Mouse (Mus musculus) 3T3-L1 (cell line): ENCODE results near the gene Mybl2.
A peak's percentile ranks its signal among the peaks of the same experiment; 100 is the strongest.
"Not testable (repeated sequence)": the region's sequence is repeated elsewhere in the genome, so short reads cannot be mapped to it uniquely, and the experiment has no call there.

Experiments used
- DNase-seq: peaks from one replicate; pipeline ENCODE4 v3.0.0-alpha.2; 2015; ENCODE audit warnings: low read depth, low spot score

Gene Mybl2

DNA sequence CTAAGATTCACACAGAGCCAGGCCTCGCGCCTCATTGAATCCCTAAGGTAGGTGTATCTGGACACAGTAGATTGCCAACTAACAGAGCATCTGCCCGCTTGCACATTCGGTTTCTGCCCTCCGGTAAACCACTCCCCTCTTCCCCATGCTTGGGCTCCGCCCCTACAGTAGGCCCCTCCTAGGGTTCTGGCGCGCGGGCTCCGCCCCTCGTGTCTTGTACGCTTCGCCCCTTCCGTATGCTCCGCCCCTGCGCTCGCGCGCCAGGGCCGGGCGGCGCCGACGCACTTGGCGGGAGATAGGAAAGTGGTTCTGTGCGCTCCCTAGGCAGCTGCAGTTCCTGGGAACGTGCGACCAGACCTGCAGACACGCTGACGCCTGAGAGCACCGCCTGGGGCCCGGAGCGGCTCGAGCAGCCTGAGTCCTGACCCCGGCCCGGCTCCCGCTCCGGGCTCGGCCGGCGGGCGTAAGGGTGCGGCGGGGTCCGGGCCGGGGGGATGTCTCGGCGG lies at the start of gene Mybl2:
Gene Mybl2, plus strand, starts transcription at position 353 of the 506 bp plus-strand sequence.
- DNase-seq: peak; percentile 97

DNA sequence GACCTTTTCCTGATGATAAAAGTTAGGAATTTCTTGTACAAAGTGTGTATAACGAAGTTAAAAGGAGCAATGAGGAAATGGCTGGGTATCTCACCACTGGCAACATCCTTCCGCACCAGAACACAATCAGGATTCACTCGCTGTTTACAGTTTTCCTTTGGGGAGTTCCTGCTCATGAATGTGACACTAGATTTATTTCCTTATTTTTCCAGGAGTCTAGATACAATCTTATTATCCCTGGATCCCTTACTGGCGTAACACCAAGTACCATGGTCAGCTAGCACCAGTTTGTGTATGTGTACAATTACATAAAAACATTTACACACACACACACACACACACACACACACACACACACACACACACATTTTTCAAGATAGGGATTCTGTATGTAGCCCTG lies 47.2 kb upstream of the Mybl2 start:
- DNase-seq: no peak

DNA sequence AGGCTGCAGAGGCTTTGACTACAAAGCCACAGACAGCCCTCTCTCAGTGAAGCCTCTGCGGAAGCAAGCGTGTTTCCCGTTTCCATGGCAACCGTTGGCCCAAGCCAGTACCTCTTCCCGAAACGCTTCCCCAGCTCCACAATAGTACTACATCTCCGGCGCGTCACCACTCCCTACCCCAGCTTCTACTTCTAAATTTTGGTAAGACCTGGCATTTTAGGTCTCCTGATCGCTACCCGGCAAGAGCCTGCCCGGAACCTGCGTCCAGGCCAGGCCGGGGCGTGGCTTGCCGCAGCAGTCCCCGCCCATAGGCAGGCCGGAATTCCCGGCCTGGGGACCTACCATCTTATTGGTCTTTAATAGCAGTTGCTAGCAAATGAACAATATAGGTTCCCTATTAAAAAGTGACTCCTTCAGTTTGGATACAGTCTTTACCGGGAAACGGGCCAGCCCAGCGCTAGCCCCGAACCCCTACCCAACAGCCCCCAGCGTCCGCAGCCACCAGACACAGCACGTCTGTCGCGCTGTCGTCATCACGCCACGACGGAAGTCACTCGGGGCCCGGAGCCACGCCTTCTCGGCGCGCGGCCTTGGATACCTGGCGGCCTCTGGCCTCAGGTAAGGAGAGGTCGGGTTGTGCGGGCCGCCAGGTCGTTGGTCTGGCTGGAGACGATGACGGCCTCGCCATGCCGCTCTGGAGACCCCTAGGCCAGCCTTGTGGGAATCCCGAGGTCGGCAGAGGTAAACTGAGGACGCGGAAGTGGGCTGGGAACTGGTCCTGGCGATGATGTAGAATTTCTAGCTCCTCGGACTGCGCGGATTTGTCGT lies 37.4 kb upstream of the Mybl2 start, which contains the start of gene Ift52:
Gene Ift52, plus strand, starts transcription at position 439 of the 828 bp plus-strand sequence.
- DNase-seq: peak; percentile 88

DNA sequence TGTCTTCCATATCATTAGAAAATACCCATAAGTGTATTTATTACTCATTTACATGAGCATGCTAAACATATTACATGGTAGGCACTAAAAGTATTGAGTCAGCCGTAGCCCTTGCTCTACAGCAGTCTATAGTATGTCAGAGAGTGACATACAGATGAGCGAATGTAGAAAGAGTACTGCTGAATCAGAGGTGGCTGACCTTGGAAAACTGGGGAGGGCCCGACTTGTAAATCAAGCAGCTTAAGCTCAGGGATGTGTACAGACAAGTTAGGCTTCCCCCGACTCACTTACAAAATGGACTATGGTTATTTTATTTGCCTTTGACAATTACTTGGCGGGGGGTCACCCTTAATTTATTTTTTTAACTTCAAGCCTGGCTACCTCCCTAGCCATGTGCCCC lies 23.2 kb upstream of the Mybl2 start:
- DNase-seq: no peak

DNA sequence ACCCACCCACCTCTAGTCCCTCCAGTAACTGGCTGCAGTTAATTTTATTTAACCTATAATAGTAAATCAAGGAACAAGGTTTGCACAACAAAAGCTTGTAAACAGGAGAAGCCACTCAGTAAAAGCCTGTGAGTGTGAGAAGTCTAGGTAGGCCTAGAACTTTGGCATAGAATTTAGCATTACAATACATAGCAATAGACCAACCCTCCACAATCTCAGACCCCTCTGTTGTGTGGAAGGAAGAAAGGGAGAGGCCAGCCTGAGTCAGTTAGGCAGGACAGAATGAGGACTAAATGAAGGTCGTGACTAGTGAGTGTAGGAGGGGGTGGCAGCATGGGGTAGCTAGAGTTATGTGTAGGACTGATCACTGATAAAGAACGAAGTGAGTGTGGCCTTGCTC lies 22.7 kb upstream of the Mybl2 start:
- no peak for DNase-seq

DNA sequence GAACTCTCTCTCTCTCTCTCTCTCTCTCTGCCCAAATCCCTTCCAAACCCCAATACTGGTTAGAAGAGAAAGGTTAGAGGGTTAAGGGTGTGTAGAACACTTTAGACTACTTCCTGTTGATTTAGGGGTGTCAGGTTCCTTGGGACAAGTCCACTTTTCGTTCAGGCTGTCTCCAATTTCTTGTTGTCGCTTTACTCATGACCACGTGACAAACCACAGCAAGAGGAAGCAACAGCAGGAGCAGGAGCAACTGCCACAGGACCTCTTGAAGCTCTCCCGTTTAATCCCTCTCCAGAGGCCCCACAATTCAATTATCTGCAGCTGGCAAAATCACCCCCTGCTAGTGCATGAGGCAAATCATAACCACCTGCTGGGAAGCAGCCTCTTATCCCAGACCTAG lies 21.9 kb upstream of the Mybl2 start:
- no peak for DNase-seq

DNA sequence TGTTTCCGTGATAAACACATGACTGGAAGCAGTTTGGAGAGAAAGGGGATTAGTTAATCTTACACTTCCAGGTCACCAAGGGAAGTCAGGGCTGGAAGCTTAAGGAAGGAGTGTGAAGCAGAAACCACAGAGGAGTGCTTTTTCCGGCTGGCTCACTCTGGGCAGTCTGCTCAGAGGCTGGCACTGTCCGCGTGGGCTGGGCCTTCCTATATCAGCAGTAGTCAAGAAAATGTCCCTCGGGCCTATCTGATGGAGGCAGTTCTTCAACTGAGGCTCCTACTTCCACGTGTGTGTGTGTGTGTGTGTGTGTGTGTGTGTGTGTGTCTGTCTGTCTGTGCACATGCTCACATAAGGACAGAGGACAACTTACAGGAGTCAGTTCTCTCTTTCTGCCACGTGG lies 14.5 kb upstream of the Mybl2 start:
- no peak for DNase-seq

DNA sequence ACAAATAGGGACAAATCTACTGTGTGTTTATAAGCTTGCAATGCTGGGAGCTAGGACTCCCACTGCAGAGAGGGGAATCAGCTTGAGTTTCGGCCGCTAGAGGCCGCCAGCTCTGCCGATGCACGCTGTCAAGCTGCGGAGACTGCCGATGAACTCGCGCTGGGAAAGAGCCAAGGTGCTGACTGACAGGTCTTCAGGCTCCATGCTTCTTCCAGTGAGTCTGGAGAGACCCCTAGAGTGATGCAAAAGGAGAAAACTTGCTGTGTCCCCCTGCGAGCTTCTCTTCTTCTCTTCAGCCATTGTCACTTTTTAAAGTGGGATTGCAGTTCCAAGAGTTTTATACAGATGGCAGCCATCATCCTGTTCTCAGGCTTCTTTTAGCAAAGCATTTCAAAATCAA lies 6.4 kb upstream of the Mybl2 start:
- peak; percentile 59 for DNase-seq

DNA sequence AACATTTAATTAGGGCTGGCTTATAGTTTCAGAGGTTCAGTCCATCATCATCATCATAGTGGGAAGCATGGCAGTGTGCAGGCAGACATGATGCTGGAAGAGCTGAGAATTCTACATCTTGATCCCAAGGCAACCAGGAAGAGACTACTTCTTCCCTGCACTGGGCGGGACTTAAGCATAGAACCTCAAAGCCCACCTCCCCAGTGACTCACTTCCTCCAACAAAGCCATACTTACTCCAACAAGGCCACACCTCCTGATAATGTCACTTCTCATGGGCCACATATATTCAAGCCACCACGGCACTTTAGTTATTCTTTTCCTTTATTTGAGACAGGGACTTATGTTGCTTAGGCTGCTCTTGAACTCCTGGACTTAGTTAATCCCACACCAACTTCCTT lies 5.4 kb upstream of the Mybl2 start:
- DNase-seq: peak; percentile 15

DNA sequence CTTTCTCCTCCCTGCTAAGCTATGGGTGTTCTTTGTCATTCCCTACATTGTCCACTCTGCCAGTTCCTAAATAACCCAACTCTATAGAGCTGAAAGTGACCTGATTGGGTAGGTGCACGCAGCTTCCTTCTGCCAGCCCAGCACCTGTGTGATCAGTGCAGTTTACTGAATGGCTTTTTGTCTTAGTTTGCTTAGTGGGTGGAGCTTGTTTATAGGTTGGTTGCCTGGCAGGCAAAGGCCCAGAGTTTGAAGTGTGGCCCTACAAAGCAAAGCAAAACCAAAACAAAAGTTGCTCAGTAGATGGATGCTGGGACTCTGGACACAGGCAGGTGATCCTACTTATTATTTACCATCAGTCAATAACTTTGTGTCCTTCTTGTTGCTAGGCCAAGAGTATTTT lies 2.8 kb upstream of the Mybl2 start:
- no peak for DNase-seq

DNA sequence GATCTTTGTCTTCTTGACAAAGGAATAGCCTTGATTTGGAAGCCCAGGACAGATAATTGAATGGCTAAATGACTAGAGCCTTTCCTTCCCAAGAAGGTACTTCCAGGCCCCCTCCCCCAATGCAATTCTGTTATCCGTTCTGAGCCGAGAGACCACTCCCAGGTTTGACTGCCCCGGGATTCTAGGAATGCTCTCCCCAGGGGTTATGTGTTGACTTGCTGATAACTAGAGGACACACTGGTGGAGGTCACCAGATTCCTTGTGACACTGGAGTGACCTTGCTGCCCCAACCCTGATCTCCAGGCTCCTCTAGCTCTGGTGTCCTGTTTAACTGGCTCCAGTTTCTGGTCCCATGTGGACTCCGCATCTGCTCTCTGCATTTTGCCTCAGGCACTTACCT lies 2.4 kb upstream of the Mybl2 start:
- DNase-seq: no peak

DNA sequence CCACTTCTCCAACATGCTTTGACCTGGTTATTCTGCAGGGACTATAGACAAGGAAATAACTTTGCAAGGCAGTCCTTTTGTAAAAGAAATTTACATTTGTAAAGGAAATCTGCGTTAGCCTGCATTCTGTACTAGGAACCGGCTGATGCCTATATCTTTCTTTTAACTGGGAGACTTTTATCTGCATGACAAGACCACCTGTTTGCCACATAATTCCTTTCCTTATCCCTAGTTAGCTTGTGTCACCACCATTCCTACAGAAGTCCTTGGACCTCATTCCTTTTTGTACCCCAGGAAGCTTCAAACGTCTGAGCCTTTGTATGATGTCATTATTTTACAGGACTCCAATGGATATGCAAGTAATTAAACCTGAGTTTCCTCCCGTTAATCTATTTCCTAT lies 1.7 kb upstream of the Mybl2 start:
- no peak for DNase-seq

DNA sequence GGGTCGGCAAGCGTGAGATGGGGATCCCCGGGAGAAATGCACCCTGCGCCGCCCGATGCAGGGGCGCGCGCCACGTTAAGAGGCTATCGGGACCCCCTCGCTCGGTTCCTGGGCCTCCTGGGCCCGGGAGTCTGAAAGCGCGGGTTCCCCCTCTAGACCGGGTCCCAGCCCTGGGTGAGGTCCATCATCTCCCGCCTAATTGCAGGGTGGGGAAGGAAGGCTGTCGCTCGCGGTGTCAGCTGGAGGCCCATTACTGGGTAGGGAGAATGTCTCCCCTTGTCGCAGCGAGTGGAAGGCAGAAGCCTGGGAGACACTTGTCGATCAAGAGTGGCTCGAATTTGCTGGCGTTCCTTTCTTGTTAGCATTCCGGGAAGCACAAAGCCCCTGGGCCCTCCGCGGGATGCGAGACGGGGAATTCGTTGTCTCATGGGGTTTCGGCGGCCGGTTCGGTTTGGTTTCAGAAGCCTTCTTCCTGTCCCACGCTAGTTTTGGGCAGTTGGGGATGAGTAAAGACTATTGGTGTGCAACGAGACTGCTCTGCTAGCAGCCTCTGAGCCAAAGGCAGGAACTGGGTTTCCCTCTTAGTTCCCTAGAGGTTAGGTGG lies 506 bp downstream of the Mybl2 start:
- DNase-seq: peak; percentile 67

DNA sequence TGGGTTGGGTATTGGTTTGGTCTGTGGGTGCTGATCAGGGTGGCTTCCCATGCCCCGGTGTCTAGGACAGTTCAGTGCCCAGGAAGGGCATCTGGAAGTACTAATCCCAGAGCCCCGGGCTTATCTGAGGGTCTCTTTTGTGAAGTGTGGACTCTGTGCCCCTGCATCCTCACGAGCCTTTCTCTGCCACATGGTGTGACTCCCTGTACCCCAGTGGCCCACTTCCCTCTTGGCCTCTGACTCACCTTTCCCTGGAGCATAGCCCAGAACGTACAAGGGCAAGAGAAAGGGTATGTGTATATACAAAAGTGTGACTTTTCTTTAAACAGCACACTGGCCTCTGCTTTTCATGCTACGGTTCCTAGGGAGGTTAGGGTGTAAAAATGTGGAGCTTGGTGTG lies 1.2 kb downstream of the Mybl2 start:
- DNase-seq: peak; percentile 73

DNA sequence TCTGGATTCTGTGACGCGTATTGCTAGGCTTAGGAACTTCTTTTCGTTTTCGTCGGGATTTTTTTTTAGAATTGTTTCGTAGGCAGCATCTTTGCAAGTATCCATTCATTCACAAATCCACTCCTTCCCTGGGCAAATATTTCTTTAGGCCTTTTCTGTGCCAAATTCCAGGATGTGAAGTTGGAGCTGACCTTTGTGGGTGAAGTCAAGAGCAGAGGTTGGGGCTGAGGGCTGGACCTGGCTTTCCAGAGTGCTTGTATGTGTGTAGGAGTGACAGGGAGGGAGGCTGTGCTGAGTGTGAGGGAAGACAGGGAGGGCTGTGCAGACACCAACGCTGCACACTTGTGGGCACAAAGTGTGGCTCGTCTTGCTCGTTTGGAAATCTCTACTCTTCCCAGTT lies 2.1 kb downstream of the Mybl2 start:
- peak; percentile 20 for DNase-seq

DNA sequence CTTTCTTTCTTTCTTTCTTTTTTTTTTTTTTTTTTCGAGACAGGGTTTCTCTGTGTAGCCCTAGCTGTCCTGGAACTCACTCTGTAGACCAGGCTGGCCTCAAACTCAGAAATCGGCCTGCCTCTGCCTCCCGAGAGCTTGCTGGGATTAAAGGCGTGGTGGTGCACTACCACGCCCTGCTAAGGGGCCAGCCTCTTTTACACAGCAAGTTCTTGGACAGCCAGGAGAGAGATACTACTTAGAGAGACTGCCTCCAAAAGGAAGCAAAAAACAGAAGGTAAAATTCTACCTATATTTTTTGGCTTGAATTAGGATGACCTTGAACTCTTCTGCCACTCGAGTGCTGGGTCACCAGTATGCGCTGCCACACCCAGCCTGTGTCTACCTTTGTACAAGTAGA lies 4.5 kb downstream of the Mybl2 start:
- DNase-seq: not testable (repeated sequence)

DNA sequence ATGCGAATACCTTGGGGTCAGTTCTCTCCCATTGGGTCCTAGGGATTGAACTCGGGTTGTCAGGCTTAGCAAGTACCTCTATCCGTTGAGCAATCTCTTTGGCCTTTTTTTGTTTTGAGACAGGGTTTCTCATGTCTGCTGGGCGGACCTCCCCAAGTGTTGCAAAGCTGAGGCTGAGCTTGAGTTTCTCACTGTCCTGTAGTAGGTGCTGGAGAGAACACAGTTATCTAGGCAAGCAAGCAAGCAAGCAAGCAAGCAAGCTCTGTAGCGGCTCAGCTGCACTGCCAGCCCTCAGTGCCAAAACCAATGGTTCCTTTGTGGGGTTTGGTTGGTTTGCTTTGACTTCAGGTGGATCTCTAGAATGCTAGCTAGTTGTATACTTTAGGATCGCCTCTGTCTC lies 6.1 kb downstream of the Mybl2 start:
- no peak for DNase-seq

DNA sequence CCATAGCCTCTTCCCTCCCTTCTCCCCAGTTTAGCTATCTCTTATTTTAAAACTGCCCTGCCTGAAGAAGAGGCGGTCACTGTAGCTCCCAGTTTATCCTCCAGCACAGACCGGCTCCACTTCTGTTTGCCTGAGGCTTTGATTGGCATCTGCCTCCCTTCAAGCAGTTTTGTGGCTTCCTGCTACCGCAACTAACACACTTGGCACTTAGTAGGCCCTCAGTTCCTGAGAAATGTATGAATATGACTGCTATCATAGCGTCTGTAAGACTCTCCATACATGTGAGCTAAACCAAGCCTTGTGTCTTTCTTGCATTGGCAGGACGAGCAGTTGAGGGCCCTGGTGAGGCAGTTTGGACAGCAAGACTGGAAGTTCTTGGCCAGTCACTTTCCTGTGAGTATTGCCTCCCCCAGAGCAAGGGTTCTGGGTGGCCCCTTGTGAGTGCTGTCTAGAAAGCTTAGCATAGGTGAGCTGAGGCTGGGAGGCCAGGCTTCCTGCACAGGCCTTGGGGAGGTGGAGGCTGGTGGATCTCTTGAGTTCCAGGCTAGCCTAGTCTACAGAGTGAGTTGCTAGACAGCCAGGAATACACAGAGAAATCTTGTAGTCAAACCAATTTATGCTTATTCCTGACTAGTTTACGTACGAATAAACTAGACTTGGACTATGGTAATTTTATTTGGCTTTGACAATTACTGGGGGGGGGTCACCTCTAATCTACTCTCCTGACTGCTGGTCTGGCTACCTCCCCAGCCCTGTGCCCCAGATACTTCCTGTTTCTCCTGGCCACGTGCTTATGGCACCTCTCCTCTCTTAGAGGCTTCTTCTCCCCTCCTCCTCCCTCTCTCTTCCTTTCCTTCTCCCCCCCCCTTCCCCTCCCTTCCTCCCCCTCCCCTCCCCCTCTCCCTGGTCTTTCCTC lies 7.0 kb downstream of the Mybl2 start:
- no peak for DNase-seq

DNA sequence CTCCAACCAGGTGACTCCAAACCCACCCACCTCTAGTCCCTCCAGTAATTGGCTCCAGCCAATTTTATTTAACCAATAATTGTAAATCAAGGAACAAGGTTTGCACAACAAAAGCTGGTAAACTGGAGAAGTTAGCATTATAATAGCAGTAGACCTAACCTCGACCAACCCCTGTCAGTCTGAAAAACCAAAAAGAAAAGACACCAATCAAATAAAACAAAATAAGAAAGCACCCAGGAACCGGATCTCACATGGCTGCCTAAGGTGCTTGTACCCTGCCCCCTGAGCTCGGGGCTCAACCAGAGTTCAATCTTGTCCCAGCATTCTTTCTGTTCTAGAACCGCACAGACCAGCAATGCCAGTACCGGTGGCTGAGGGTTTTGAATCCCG lies 7.6 kb downstream of the Mybl2 start:
- no peak for DNase-seq

DNA sequence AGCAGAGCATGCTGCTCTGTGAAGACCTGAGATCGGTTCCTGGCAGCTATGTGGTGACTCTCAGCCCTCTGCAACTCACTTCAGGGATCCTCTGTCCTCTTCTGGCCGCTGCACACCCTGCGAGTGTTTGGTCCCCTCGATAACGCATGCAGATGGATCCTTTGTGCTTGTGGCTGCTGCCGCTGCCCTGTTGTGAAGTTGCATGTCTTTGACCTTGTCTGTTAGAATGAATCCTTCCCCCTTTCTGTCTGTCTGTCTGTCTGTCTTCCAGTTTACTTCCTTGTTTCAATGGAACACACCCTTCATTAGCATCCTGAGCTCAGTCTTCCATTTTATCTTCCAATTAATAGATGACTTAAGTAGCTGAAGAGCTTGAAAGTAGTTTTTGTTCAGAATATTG lies 11.8 kb downstream of the Mybl2 start:
- DNase-seq: no peak

DNA sequence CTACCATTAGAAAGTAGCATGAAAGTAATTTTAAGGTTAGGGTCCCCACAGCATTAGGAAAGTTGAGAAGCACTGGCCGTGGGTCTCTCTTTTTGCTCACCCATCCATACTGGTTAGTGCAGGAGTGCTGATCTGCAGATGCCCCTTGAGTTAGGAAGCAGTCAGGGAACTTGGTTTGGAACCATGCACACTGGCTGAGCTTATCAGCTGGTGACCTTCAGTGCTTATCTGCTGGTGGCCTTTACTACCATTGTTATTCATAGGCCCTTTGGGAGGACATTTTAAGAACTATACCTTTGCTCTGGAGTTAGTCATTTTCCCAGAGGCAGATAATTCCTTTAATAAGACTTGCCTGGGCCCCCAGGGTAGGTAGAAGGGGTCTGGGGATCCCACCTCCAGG lies 12.7 kb downstream of the Mybl2 start:
- no peak for DNase-seq

DNA sequence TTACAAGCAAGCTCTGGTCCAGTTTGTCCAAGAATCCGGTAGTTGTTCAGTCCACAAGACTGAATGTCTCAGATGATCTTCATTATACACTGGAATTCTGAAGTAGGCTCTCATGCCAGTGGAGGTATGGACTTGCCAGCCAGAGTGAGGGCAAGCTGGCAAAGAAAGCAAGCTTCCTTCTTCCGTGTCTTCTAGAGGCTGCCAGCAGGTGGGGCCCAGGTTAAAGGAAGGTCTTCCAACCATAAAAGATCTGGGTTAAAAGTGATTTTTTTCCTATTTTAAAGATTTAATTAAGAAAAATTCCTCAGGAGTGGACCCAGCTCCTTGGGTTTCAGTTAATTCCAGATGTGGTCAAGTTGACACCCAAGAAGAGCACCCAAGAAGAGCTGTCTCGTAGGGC lies 15.7 kb downstream of the Mybl2 start:
- DNase-seq: peak; percentile 23
